Mouse (Mus musculus) thymus, postnatal 14 days (tissue): ENCODE results near the gene Bod1l.

Experiments used
- DNase-seq: peaks from one replicate; pipeline ENCODE4 v3.0.0; 2021

Gene Bod1l

DNA sequence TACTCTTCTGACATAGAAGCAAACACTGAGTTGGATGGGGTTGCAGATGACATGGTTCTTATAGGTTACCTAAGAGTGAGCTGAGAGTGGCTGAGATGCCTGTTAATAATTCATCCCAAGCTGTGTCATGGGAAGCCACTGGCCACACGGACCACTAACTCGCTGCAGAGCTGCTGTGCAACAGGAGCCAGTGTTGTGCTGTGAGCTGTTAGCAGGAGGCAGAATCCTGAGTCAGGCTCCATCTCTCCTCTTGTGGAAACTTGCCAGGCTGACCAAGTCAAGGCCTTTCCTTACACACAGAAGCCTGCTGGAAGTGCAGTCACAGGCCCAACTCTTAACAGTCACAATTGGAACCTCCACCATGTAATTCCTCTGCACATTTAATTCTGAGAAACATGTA lies 53.6 kb downstream of the Bod1l start:
- DNase-seq: no peak

DNA sequence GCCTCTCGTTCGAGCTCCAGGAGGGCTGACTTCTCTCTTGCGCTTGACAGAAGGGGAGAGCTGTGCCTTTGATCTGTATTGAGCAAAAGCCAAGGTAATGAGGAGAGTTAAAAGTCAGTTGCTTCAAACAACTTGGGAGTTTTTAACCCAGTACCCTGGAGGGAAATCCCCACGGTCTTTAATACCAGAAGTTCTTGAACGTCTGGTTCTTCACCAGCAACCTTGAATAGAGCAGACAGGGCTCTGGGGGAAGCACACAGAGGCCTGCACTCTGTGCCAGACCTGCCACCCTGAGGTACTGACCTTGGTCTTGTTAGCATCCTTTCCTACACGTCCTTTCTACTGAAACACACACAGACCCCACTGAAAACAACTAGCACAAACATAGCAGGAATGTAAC lies 55.2 kb downstream of the Bod1l start:
- no peak for DNase-seq

DNA sequence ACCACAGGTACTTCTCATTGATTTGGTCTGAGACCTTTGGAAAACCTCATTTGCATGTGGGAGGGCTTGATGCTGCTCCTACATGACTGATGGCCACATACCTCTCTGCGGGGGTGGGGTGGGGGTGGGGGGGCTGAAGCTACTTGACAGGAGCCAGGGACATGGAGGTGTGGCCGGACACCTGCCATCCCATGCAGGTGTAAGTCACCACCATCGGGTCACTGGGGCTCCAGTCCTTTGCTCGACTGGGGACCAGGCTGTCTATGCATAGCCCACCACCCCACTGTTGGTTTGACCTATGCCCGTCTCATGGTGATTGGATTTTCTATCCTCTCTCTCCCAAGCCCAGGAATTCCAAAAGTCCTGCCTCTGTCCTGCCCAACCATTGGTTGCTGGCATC lies 62.2 kb downstream of the Bod1l start:
- DNase-seq: no peak

DNA sequence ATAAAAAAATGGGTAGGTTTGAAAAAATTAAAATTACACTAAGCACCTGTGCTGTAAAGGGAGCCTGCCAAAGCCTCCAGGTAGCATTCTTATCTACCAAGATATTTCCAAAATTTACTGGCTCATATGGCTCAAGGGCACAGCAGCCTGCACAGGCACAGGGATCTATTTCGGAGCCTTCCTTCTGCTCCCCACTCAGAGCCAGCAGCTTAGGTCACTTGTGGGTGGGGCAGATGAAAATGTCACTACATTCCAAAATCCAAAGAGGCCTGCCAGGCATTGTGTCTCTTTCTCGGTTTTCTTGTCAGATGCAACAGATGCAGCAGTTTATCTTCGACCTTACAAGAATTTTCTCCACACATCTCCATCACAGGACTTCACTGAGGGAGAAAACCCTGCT lies 64.1 kb downstream of the Bod1l start:
- no peak for DNase-seq

DNA sequence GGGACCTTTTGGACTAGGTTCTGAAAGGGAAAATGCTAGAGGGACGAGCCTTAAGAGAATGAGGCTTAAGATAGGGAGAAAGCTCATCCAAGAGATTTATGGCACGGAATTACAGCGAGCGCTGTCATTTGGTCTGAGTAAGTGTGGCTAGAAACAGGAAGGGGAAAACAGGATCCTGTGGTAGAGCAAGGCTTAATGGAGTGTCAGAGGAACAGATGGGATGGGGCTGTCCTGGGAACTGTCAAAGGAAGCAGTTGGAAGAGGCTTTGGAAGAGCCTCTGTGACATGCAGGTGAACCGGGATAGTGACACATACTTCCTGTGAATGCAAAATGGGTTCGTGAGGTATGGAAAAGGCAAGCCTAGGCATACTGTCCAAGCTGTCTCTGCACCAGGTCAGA lies 68.4 kb downstream of the Bod1l start:
- no peak for DNase-seq

DNA sequence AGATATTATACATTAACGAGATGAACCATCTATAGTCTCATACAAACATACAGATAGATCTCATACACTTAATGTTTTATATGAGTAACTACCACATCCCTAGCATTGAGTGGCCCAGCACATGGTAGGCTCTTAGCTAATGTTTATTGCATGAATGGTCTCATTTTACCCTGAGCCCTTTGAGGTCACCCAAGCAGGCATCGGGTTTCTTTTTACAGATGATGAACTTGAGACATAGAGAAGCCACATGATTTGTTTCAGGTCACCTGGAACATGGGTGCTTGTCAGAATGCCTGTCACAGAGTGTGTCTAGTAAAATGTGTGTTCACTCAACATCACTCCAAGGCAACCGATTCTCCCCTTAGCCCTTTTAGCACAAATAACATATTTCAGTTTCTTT lies 68.8 kb downstream of the Bod1l start:
- no peak for DNase-seq

DNA sequence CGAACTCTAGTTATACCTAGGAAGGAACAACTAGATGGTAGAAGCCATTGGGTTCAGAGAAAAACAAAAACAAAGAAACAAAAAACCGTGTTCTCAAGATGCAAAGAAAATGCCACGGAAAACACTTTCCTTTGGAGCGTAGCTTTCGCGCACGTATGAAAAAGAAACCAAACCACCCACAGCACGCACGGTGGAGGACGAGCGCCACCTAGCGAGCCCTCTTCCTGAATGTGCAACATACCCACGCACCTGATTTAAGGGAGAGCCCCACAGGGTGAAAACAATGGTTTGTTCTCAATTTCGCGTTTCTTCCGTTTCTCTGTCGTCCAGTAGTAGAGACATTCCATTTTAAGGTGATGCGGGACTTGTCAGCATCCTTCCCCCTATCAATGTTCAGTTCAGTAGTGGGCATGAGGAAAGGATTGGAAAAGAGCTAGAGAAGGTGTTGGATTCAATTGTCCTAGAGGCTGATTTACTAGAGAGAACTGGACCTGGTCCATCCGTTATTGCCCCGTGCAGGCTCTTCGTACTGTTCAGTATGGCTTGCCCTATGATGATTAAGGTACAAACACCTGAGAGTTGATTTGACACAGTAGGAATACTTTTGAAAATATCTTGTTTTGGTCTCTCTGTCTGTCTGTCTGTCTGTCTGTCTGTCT lies 75.6 kb downstream of the Bod1l start:
- DNase-seq: peak; percentile 88

DNA sequence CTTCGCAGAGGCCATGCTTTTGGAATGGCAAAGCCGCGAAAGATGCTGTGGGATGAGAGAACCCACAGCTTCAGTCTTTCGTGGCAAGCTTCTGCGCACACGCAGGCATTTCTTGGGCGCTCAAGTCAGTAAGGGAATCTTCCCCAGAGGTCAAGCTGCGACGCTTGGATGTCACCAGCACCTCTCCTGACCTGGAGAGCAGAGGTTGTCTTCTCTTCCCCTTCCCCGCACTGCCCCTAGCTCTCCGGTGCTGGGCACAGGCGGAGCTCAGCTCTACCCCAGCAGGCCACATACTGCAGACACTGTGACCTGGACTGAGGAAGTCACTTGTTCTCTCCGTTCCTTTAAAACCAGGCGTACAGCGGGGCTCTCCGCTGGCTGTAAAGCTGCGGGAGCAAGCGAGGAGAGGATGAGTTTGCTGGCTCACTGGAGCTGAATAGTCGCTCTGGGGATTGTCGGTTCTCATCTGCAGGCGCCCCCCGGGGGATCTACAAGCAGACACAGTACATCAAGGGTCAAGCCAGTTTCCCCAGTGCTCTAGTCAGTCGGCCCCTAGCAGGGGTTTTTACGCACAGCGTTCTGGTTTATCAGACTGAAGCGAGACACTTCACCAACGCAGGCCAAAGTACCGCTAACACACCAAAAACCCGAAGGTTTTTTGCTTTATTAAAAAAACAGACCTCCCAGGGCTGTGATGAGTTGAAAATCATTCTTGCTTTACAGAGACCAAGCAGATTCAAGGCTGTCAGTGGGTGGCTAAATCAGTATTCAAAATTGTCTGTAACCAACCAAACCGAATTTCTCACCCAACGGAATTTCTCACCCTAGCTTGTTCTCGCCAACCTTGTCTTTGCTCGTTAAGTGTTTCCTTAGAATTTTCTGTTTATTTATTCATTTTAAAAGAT lies 76.6 kb downstream of the Bod1l start:
- peak; percentile 6 for DNase-seq

DNA sequence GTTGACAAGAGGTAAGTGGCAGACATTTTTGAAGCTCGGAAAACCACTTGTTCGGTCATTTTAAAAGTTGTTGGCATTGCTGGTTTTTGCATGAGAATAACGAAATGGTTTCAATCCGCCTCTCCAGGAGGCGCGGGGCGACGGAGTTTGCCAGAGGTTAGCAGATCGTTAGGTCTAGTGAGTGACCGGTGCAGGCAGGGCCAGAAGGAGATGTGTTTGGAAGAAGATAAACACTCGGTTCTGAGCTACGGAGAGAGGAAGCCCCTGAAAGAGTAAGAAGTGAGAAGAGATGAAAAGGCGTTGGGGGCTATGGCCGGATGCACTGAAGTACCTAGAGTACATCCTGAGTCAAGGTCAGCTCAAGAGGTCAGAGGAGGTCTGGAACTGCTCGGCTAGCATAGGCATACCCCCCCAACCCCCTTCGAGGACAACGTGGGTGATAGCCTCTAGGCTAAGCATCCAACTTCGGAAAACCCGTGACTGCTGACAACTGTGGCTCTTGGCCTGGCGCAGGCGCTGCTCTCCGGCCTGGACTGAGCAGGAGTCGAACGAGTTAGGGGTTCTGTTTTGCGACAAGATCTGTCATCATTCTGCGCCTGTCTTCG lies 77.6 kb downstream of the Bod1l start:
- DNase-seq: no peak

DNA sequence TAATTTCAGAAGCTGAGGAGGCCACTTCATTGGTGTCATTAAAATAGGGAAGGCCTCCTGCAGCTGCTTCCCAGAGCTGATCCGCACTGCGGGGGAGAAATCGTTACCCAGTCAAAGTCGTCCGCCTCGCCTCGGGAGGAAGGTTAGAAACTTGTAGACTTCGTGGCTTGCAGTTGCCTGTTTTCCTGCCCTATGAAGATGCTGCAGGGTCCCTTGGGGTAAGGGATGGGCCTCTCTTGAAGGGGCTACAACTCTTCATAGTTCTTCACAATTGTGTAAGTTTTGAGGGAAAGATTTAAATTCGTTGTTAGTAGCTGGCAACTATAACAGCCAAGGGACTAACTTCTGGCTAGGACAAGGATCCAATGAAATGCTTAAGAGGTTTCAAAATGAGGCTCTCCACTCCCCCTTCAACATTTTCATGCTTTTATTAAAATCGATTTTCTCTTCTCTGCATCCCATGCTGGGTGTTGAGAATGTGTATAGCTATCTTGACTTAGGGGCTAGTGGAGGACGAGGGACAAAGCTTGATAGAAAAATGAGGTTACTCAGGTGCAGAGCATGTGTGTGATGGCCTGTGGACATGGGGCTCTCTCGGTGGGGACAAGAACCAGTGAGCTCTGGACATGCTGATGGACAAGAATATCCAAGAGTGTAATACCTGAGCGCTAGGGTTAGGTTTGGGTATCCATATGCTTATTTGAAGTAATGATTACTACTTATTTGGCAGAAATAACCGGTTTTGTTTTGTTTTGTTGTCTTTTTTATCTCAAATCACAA lies 78.3 kb downstream of the Bod1l start:
- DNase-seq: no peak

DNA sequence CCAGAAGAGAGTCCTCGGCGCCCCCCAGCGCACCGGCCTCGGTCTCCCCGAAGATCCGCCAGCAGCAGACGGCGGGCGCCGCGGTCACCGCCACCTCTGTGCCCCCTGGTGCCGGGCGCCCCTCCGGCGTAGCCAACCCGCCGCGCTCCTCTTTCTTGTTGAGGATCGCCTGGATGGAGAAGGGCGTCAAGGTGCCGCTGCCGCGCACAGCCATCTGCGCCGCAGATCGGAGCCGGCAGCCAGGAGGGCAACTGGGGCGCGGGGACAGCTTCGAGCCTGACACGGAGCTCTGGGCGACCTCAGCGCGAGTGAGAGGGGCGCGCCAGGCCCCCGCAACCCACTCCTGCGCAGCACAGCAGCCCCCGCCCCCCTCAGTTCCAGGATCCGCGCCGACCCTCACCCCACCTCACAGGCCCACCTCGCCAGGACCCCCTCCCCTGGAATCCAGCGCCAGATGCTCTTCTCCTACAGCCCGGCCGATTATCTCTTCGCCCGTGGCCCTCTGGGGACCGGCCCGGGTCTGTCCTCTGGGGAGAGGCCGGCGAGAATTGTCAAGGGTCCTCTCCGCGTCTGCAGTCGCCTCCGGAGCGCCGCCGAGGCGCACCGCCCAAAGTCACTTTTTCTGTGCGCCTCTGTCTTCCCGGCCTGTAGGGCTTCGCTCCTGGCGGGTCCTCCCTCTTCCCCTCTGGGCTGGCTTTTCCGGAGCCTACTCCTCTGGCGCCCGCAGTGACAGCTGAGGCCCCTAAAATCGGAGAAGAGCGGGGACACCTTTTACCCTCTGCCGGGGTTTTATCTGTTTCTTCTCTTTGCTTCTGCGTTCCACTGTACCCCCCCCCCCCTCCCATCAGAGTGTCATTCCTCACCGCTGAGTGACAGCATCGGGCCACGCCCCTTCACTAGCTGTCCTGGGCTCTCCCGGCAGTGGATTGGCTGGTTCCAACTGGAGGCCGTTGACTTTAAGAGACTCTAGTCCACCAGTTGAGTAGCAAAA lies 80.1 kb downstream of the Bod1l start, which contains the start of gene Nkx3-2:
Gene Nkx3-2 (minus strand): TSS at position 771 of the 991 bp plus-strand sequence.
- no peak for DNase-seq

DNA sequence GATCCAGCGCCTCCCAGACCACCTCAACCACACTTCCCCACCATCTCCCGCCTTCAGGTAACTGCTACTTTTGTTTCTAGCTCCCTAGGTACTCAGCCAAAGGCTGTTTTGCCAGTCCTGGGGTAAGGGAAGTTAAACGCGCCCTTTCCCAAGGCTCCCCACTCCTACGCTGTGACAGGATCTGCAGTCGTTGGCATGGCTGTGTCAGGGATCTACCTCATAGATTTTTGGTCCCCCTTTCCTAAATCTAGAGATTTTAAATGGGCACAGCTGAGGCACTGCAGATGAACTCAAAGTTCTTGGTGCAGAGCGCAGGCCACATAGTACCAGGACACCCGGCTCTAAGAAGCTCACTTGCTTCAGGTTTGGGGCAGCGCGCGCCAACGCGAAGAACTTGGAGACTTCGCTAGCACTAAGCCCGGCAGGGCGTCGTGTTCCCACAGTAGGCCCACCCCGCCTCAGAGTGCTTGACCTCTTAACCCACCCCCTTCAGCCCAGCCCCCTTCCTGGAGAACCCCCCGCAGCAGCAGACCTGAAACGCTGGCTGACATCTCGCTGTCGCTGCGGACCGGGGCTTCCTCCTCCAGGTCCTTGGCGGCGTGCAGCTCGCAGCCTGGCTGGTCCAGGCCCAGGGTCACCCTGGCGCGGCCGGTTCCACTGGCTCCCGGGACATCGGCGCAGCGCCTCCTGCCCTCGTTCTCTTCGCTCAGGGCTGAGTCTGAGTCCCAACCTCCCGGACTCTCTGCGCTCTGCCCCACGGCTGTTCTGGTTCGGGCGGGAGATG lies 81.0 kb downstream of the Bod1l start:
- no peak for DNase-seq

DNA sequence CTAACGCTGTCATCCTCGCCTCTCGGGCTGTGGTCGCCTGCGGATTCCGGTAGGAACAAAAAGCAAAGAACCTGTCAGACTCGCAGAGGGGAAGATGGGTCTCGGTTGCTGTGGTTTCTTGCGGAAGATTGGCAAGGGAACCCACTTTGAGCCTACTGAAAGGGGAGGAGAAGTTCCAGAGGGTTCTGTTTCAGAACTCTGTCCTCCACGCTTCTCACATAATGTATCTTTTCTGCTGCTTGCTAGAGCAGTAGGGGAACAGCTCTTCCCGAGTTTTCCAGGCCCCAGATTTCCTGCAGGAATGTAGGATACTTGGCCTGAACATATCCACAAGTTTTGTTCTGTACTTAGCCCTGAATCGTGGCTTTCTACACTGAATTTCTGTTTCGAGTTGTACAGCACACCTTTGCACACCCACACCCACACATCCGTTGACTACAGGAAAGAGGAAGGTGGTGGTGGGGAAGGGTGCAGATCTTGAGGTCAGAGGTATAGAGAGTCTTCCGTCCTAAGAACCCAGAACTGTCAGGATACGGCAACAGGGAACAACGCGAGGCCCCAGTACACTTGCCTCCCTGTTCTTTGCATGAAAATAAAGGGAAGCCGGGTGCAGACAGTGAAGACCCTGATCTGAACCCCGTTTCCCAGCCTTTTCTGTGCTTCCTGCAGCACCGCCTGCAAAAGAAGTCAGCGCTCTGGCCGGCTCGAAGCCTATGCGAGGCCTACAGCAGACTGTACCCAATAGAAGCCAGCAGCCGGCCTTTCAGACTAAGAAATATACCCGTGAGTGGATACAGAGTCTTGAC lies 81.8 kb downstream of the Bod1l start:
- DNase-seq: no peak

DNA sequence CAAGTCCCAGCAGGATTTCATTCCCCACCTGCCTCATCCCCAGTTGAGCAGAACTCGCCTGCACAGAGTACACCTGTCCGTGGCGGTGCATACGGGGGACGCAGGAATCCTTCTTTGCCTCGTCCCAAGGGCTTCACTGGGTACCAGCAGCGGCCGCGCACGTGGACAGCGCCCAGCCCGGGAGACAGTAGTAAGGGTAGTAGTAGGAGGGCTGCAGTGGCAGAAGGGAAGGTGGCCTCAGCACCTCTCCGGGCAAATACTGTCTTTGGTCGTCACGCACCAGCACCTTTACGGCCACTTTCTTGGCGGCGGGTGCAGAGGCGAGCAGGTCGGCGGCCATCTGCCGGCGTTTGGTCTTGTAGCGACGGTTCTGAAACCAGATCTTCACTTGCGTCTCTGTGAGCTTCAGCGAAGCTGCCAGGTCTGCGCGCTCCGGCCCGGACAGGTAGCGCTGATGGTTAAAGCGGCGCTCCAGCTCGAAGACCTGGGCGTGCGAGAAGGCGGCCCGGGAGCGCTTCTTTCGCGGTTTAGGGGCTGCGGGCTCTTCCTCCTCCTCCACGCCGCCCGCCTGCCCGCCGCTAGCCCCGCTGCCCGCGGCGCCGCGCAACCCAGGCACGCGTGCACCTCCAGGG lies 82.5 kb downstream of the Bod1l start:
- DNase-seq: no peak

DNA sequence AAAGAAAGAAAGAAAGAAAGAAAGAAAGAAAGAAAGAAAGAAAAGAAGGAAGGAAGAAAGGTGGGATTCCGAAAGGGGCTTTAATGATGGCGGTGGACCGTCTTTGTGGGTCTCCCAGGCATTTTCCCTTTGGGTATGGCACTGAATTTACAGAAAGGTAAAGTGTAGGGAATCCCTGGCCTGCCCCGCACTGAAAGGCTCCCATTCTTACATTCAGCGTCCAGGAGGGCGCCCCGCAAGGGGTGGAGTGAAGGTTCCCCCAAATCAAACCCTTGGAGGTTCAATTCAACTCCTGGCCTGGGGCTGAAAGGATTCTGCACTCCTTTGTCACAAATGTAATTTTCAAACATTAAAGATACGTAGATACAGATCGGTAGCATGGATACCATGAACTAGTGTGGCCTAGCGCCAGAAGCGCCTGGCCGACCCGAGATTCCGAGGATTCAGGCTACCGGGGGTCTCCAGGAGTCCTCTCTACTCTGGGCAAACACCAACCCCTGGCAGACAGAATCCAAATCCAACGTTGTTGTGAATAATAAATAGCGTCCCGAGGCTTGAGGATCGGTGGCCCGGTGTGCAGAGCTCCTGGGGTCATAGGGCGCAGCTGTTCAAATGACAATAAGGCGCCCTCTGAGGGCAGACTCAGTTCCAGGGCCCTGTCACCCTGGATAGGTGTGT lies 83.1 kb downstream of the Bod1l start:
- DNase-seq: no peak

DNA sequence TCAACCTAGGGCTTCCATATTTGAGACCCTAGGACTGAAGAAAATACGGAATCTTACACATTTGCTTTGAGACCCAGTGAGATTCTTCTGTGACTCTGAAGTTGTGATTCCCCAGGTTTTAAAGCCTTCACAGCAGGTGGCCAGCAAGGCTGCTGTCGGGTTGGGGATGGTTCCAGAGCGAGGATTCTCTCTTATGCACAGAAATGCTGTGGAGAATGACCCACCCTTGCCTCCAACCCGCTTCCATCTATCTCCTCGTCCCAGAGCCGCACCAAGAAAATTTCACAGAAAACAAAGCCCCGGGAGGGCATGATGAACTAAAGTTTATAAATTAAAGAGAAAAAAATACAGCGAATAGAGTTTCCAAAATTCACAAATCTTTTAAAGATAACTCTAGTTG lies 84.0 kb downstream of the Bod1l start:
- no peak for DNase-seq

DNA sequence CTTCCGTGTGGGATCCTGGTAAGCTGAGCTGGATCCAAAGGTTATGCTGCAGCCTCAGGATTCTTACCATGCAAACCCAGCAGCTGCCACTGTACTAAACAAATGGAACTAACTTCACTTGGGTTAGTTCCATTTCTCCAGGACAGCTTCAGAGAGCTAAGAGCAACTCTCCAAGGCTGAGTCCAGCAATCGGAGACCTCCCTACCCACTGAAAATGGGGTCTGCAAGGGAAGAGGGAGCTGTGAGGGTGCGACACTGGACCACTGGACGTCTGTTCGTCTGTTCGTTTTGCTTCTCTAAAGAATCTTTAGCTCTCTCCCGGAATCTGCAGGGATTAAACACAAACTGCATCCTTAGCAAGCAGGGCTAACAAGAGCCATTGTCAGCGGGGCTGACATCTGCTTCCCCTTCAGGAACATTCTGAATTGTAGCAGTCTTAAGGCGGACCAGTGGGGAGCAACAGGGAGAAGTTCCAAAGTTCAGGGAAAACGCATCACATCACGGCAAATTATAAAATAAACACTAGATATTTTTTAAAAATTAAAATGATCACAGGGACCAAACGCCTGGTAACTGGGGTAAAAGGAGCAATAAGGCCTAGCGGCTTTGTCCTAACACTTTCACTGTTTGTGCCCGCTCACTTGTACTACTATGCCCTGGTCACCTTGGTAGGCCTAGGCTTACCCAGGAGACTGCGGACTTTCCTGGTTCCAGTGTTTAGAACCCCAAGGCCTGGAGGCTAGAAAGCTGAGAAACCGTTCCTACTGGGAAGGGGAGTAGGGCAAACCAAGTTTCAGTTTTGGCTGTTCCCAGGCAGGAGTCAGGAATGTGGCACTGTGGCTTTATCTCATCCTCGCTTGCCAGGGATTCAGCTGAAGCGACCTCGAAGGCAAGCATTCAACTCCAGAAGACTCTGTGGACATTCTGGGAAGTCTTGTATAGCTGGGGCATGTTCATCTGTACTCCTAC lies 85.2 kb downstream of the Bod1l start:
- no peak for DNase-seq

DNA sequence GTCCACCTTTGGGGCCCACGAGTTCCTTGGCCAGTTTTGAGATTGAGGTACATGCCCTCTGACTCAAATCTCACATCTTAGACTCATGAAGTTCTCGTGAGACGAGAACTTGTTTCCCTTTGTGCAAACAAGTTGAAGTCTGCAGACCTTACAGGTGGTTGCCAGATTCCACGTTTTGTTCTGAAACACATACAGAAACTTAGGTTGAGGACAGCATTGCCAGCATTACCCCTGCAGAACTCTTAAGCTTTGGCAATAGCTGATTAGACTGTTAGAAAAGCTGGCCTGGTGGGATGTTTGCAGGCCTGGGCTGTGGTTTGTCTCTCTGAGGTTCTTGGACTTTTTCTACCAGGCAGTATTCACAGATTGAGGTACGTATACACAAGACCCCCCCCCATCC lies 86.8 kb downstream of the Bod1l start:
- DNase-seq: no peak
